Mouse (Mus musculus): Measurements from ENCODE around the gene Per3.
A peak's percentile ranks its signal among the peaks of the same experiment; 100 is the strongest.
"Not testable (repeated sequence)": the region's sequence is repeated elsewhere in the genome, so short reads cannot be mapped to it uniquely, and the experiment has no call there.

The Per3 gene

GRCm38 (mm10) chr4:151024152-151024551 is 20.3 kb downstream of the Per3 start:
- DNase-seq (ENCODE audit: low spot score), result no peak

- DNase-seq (ENCODE audit: low spot score), result not testable (repeated sequence)
Measured at GRCm38 (mm10) chr4:151017356-151017755, 27.1 kb downstream of the Per3 start.

GRCm38 (mm10) chr4:151015946-151016345 is 28.5 kb downstream of the Per3 start:
- no peak for DNase-seq (ENCODE audit: low spot score)

- no peak for DNase-seq (ENCODE audit: low spot score)
Measured at GRCm38 (mm10) chr4:151010316-151010715, 34.1 kb downstream of the Per3 start.

- no peak for DNase-seq (ENCODE audit: low spot score)
Measured at GRCm38 (mm10) chr4:151006945-151007344, 37.5 kb downstream of the Per3 start.

- DNase-seq (ENCODE audit: low spot score), result no peak
Measured at GRCm38 (mm10) chr4:151005656-151006318, 38.7 kb downstream of the Per3 start.

- DNase-seq (ENCODE audit: low spot score), result no peak
Measured at GRCm38 (mm10) chr4:151001397-151001796, 43.1 kb downstream of the Per3 start.

GRCm38 (mm10) chr4:150998626-150999025 is 45.8 kb downstream of the Per3 start:
- no peak for DNase-seq (ENCODE audit: low spot score)

- no peak for DNase-seq (ENCODE audit: low spot score)
Measured at GRCm38 (mm10) chr4:150996797-150997196, 47.7 kb downstream of the Per3 start, which contains the start of gene Uts2. Uts2 (plus strand) TSS chr4:150997097.

- no peak for DNase-seq (ENCODE audit: low spot score)
Measured at GRCm38 (mm10) chr4:150990148-150990547, 54.3 kb downstream of the Per3 start.

GRCm38 (mm10) chr4:150980153-150980552 is 64.3 kb downstream of the Per3 start:
- no peak for DNase-seq (ENCODE audit: low spot score)

- no peak for DNase-seq (ENCODE audit: low spot score)
Measured at GRCm38 (mm10) chr4:150979455-150979854, 65.0 kb downstream of the Per3 start.

GRCm38 (mm10) chr4:150978156-150978910 is 66.1 kb downstream of the Per3 start:
- no peak for DNase-seq (ENCODE audit: low spot score)

- no peak for DNase-seq (ENCODE audit: low spot score)
Measured at GRCm38 (mm10) chr4:150975145-150975544, 69.3 kb downstream of the Per3 start.

GRCm38 (mm10) chr4:150973264-150973663 is 71.2 kb downstream of the Per3 start:
- no peak for DNase-seq (ENCODE audit: low spot score)

GRCm38 (mm10) chr4:150968956-150969355 is 75.5 kb downstream of the Per3 start:
- DNase-seq (ENCODE audit: low spot score), result no peak

GRCm38 (mm10) chr4:150966556-150966955 is 77.9 kb downstream of the Per3 start:
- DNase-seq (ENCODE audit: low spot score), result peak; percentile 19

- no peak for DNase-seq (ENCODE audit: low spot score)
Measured at GRCm38 (mm10) chr4:150965555-150965951, 78.9 kb downstream of the Per3 start.

- DNase-seq (ENCODE audit: low spot score), result peak; percentile 65
Measured at GRCm38 (mm10) chr4:150964635-150965554, 79.6 kb downstream of the Per3 start.

- no peak for DNase-seq (ENCODE audit: low spot score)
Measured at GRCm38 (mm10) chr4:150963711-150964110, 80.8 kb downstream of the Per3 start.

- DNase-seq (ENCODE audit: low spot score), result no peak
Measured at GRCm38 (mm10) chr4:150962231-150962630, 82.2 kb downstream of the Per3 start.

- DNase-seq (ENCODE audit: low spot score), result no peak
Measured at GRCm38 (mm10) chr4:150958536-150958935, 85.9 kb downstream of the Per3 start.
